Mouse (Mus musculus) MEL (cell line): ENCODE results near the gene Fam19a1.

Experiments
- BHLHE40 ChIP-seq: IDR thresholded peaks from 2 replicates; pipeline ENCODE4 v1.6.1; 2012; ENCODE audit warnings: low read depth, mild to moderate bottlenecking, inconsistent platforms, low read length, improper control_type of control experiment, borderline replicate concordance
- CTCF ChIP-seq, 3 experiments: IDR thresholded peaks in 2 of 3; conservative IDR thresholded peaks in 1 of 3; 2 replicates each; pipeline ENCODE4 v1.5.1; 2011 to 2012; ENCODE audit warnings: low read length in 3 of 3, low read depth in 2 of 3, mild to moderate bottlenecking in 2 of 3, improper control_type of control experiment in 1 of 3, inconsistent platforms in 1 of 3, mixed read lengths in 1 of 3, moderate library complexity in 1 of 3; ENCODE audit not compliant: control insufficient read depth in 1 of 3, insufficient read depth in 1 of 3, poor library complexity in 1 of 3, severe bottlenecking in 1 of 3
- GABPA ChIP-seq: IDR thresholded peaks from 2 replicates; pipeline ENCODE4 v1.6.1; 2012; ENCODE audit warnings: low read depth, mild to moderate bottlenecking, inconsistent platforms, low read length, improper control_type of control experiment, moderate library complexity
- HCFC1 ChIP-seq: IDR thresholded peaks from 2 replicates; pipeline ENCODE4 v1.6.1; 2012; ENCODE audit warnings: low read depth, mild to moderate bottlenecking, inconsistent platforms, low read length, improper control_type of control experiment, moderate library complexity
- JUND ChIP-seq: IDR thresholded peaks from 2 replicates; pipeline ENCODE4 v1.6.1; 2011; ENCODE audit warnings: low read depth, mild to moderate bottlenecking, improper control_type of control experiment, low read length
- KAT2A ChIP-seq: conservative IDR thresholded peaks from 2 replicates; pipeline ENCODE4 v1.6.1; 2012; ENCODE audit warnings: low read depth, low read length, improper control_type of control experiment, inconsistent platforms
- MAFK ChIP-seq: IDR thresholded peaks from 2 replicates; pipeline ENCODE4 v1.6.1; 2011; ENCODE audit warnings: low read depth, mild to moderate bottlenecking, low read length, improper control_type of control experiment, borderline replicate concordance
- MEF2A ChIP-seq: IDR thresholded peaks from 2 replicates; pipeline ENCODE4 v1.6.1; 2014; ENCODE audit warnings: low read depth, mild to moderate bottlenecking, inconsistent platforms, low read length, improper control_type of control experiment; ENCODE audit not compliant: poor library complexity, insufficient replicate concordance, severe bottlenecking; ENCODE audit errors: extremely low read depth
- POLR2A ChIP-seq, 2 experiments: IDR thresholded peaks; 2 replicates each; pipeline ENCODE4 v1.6.1; 2011 to 2012; ENCODE audit warnings: low read length in 2 of 2, mild to moderate bottlenecking in 2 of 2, control low read depth in 1 of 2, improper control_type of control experiment in 1 of 2, low read depth in 1 of 2, moderate library complexity in 1 of 2; ENCODE audit not compliant: control insufficient read depth in 1 of 2, insufficient read depth in 1 of 2, poor library complexity in 1 of 2
- RCOR1 ChIP-seq: IDR thresholded peaks from 2 replicates; pipeline ENCODE4 v1.6.1; 2012; ENCODE audit warnings: low read depth, mild to moderate bottlenecking, inconsistent platforms, low read length, improper control_type of control experiment
- USF1 ChIP-seq: IDR thresholded peaks from 2 replicates; pipeline ENCODE4 v1.6.1; 2014; ENCODE audit warnings: low read depth, mild to moderate bottlenecking, inconsistent platforms, low read length, improper control_type of control experiment, moderate library complexity

DNA sequence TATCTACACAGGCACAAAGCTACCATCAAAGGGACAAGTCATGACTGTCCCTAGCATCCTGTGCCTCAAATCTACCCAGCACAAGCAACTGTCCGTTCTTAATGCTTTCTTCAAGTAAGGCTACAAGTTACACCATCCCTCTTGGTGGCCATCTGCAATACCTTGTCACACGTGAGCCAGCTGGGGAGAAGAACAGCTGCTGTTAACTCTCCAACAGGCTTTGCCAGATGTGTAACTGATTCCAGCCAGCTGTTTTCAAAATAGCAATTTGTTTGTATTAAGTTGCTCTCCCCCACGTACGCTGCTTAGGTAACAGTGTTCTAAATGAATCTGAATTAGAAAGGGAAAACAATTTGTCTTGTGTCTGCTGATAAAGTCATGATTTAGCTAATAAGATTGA is 467.8 kb downstream of the Fam19a1 start:
- TF ChIP-seq RCOR1, result no peak
- TF ChIP-seq MAFK, result no peak
- no peak for TF ChIP-seq GABPA
- TF ChIP-seq USF1, result no peak
- TF ChIP-seq POLR2A (IDR thresholded peaks at IDR 0.05; ENCODE audit: control insufficient read depth in 1 of 2, insufficient read depth in 1 of 2, low read depth in 1 of 2, low read length in 2 of 2, poor library complexity in 1 of 2), result no peak
- no peak for TF ChIP-seq KAT2A
- no peak for TF ChIP-seq CTCF (IDR thresholded peaks at IDR 0.05 in 2 of 3, conservative IDR thresholded peaks at IDR 0.05 in 1 of 3; ENCODE audit: control insufficient read depth in 1 of 3, insufficient read depth in 1 of 3, low read depth in 2 of 3, low read length in 3 of 3, poor library complexity in 1 of 3, severe bottlenecking in 1 of 3)
- no peak for TF ChIP-seq MEF2A
- no peak for TF ChIP-seq HCFC1
- no peak for TF ChIP-seq BHLHE40
- TF ChIP-seq JUND, result no peak
